14 mouse cellular contexts compared by ENCODE assay signal in the genomic region with DNA sequence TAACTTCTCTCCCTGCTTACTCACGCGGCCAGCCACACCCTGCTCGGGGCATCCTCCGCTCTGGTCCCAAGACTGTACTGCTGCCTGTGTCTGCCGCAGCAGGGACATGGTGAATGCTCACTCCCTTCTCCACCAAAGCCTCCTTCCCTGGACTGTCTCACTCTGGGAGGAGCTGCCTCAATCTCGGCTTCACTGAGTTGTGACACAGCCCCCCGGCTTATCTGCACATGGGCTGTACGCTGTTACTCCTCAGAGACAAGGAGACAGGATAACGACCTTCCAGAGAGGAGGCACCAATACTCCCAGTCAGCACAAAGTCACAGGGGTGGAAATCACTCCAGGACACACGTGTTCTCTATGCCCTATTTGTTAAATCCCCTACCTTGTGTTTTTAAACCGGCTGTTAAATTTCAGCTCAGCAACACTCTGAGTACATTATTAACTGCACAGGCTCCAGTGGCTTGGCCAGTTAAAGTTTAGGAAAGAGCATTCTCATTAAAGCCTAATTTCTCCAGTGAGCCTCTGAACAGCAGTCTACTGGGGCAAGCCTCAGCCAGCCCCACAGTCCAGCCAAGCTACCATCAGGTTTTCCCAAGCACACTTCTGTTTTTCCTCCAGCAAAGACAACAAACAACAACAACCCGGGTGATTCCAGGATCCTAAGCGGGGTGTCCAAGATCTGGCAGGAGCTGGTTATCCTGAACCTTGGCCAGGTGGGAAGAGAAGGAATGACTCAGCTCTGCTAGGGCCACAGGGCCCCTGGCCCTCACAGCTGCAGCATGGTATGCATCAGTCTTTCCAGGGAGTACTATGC. TPM values are rescaled to one million over a fixed set of nuclear protein-coding genes. Genes with fewer than 3 reads are reported as not detected.
DNase-seq lines count a peak whose midpoint lies in the region; ATAC-seq and TF ChIP-seq lines count a peak whose summit lies in the region.
"Had no signal": no experiment of that assay in that cellular context is flagged by ENCODE, and none has a peak within 500 bp of the region (broad histone marks: within the 10 kb centered on the region; RNA-seq: fewer than 3 reads in every experiment).

No protein-coding gene starts in this region.

- no peaks in the 10 kb centered on the region for H3K36me3 ChIP-seq in heart, embryonic 16.5 days (ENCODE audit: control insufficient read depth, insufficient read depth)
- H3K36me3 ChIP-seq in intestine, embryonic 14.5 days (ENCODE audit: control insufficient read depth, insufficient read depth, low read length) = no peaks in the 10 kb centered on the region
- no peaks in the 10 kb centered on the region for H3K36me3 ChIP-seq in lung, postnatal 0 days (ENCODE audit: insufficient read depth, low read length)
- H3K36me3 ChIP-seq: embryonic facial prominence, embryonic 13.5 days; forebrain, embryonic 12.5 days; liver, embryonic 15.5 days had no signal

- peak overlapping the region; percentile 6; the same call in 1 of the 2 replicates for H3K4me2 ChIP-seq in heart, embryonic 16.5 days (ENCODE audit: low read depth, low read length)
- no peak overlapping the region for H3K4me2 ChIP-seq in intestine, embryonic 14.5 days (ENCODE audit: low read length)
- H3K4me2 ChIP-seq in lung, postnatal 0 days (replicated peaks; ENCODE audit: low read depth, low read length) = no peak overlapping the region
- H3K4me2 ChIP-seq: embryonic facial prominence, embryonic 13.5 days; forebrain, embryonic 12.5 days; liver, embryonic 15.5 days had no signal

- no peak for TF ChIP-seq CTCF in lung, postnatal 0 days (IDR thresholded peaks at IDR 0.05)

- whole genome bisulfite sequencing in heart, embryonic 16.5 days = 26% methylated on average over 13 of the region's 13 CpGs
- WGBS in intestine, embryonic 14.5 days = 35% methylated on average over 13 of the region's 13 CpGs
- WGBS in lung, postnatal 0 days = 42% methylated on average over 13 of the region's 13 CpGs

- H3K9me3 ChIP-seq in heart, embryonic 16.5 days (replicated peaks; ENCODE audit: control insufficient read depth, low read length) = no peaks in the 10 kb centered on the region
- no peaks in the 10 kb centered on the region for H3K9me3 ChIP-seq in intestine, embryonic 14.5 days (ENCODE audit: control insufficient read depth, low read length)
- H3K9me3 ChIP-seq in lung, postnatal 0 days (ENCODE audit: low read length) = no peaks in the 10 kb centered on the region
- H3K9me3 ChIP-seq: embryonic facial prominence, embryonic 13.5 days; liver, embryonic 15.5 days had no signal

- no peak for TF ChIP-seq EP300 in lung, postnatal 0 days (IDR thresholded peaks at IDR 0.05)

- H3K27ac ChIP-seq in heart, embryonic 16.5 days (ENCODE audit: low read length) = no peak overlapping the region
- no peak overlapping the region; the same call in 1 of the 2 replicates for H3K27ac ChIP-seq in intestine, embryonic 14.5 days (ENCODE audit: low read depth)
- H3K27ac ChIP-seq in lung, postnatal 0 days (ENCODE audit: low read length) = no peak overlapping the region
- H3K27ac ChIP-seq: embryonic facial prominence, embryonic 13.5 days; forebrain, embryonic 12.5 days; layer of hippocampus, adult 2 months; liver, embryonic 15.5 days had no signal

- peaks cover 9% of the 10 kb centered on the region for H3K4me1 ChIP-seq in heart, embryonic 16.5 days (ENCODE audit: control insufficient read depth, insufficient read depth, low read length)
- H3K4me1 ChIP-seq in intestine, embryonic 14.5 days (replicated peaks; ENCODE audit: control insufficient read depth, insufficient read depth, low read length) = peaks cover 13% of the 10 kb centered on the region; the same call in 1 of the 2 replicates
- no peaks in the 10 kb centered on the region for H3K4me1 ChIP-seq in lung, postnatal 0 days (ENCODE audit: insufficient read depth, low read depth, low read length)

- DNase-seq in heart, adult 18-20 months = no peak
- DNase-seq in intestine, embryonic 14.5 days (ENCODE audit: low spot score) = no peak
- DNase-seq in kidney, adult 18-20 months = peak; percentile 78
- DNase-seq in kidney, postnatal 36 days = peak; percentile 65 to 90
- no peak for DNase-seq in left cerebral cortex, adult 18-20 months (ENCODE audit: low spot score in 2 of 2)
- no peak for DNase-seq in lung, postnatal 0 days (ENCODE audit: low spot score)
- no peak for DNase-seq in frontal cortex, postnatal 10 days (ENCODE audit: low spot score in 2 of 2)
- DNase-seq: cerebellum, postnatal 25 days had no signal

- 0 out of 2 replicates have a peak, but pooled peaks have one; percentile 46 for ATAC-seq in heart, embryonic 16.5 days (replicated peaks; ENCODE audit: extremely low read depth, insufficient read depth, low FRiP score)
- peak; percentile 63 for ATAC-seq in intestine, embryonic 14.5 days (replicated peaks; ENCODE audit: low FRiP score, low TSS enrichment, low read depth)
- ATAC-seq in lung, postnatal 0 days = no peak
- ATAC-seq: CD4-positive, CD25-positive, alpha-beta regulatory T cell, adult 4 months had no signal

- no peaks in the 10 kb centered on the region for H3K27me3 ChIP-seq in heart, embryonic 16.5 days (ENCODE audit: control insufficient read depth, insufficient read depth, low read length)
- no peaks in the 10 kb centered on the region for H3K27me3 ChIP-seq in intestine, embryonic 14.5 days (replicated peaks; ENCODE audit: control insufficient read depth, insufficient read depth, low read length)
- H3K27me3 ChIP-seq in lung, postnatal 0 days (replicated peaks; ENCODE audit: insufficient read depth, low read length) = no peaks in the 10 kb centered on the region
- H3K27me3 ChIP-seq: embryonic facial prominence, embryonic 13.5 days; forebrain, embryonic 12.5 days; liver, embryonic 15.5 days had no signal

- no peak overlapping the region for H3K4me3 ChIP-seq in heart, embryonic 16.5 days (ENCODE audit: low read length)
- no peak overlapping the region for H3K4me3 ChIP-seq in intestine, embryonic 14.5 days (ENCODE audit: low read depth, low read length)
- no peak overlapping the region for H3K4me3 ChIP-seq in lung, postnatal 0 days (ENCODE audit: low read depth, low read length)
- H3K4me3 ChIP-seq: embryonic facial prominence, embryonic 13.5 days; forebrain, embryonic 12.5 days; layer of hippocampus, adult 2 months; liver, embryonic 15.5 days had no signal

- H3K9ac ChIP-seq in heart, embryonic 16.5 days (ENCODE audit: low read length) = 0 out of 2 replicates have a peak overlapping the region, but pooled peaks have one; percentile 38
- no peak overlapping the region for H3K9ac ChIP-seq in intestine, embryonic 14.5 days (ENCODE audit: low read length)
- H3K9ac ChIP-seq in lung, postnatal 0 days (replicated peaks; ENCODE audit: low read depth) = no peak overlapping the region
- H3K9ac ChIP-seq: embryonic facial prominence, embryonic 13.5 days; forebrain, embryonic 12.5 days; liver, embryonic 15.5 days had no signal

RNA-seq across cellular contexts. Expression of a gene that starts 39.9 kb away (rescaled TPM):
- 40.9 and 44.5 TPM in 2 replicates for polyA plus RNA-seq in heart, embryonic 16.5 days (2015; fragmentation: Nextera tagmentation; extraction: Ambion mirVana)
- total RNA-seq in heart, adult 18-20 months (2021) = 1 to 10 TPM; 5.1 to 5.3 TPM
- polyA plus RNA-seq in intestine, embryonic 14.5 days (2014; fragmentation: Nextera tagmentation; extraction: Ambion mirVana) = 10.7 and 10.8 TPM in 2 replicates
- 10 to 100 TPM; 18.7 to 21.5 TPM for total RNA-seq in left cerebral cortex, adult 18-20 months (2021)
- 5.7 and 7.0 TPM in 2 replicates for polyA plus RNA-seq in lung, postnatal 0 days (2015; fragmentation: Nextera tagmentation; extraction: Ambion mirVana)

Comparison
In these comparisons a context has a peak if more than half of its experiments do, and no peak if none do; other contexts are left out.
1. DNase-seq: peak in kidney, adult 18-20 months (single experiment) and kidney, postnatal 36 days (2 of 2); none in heart, adult 18-20 months (0 of 2), intestine, embryonic 14.5 days (single experiment), left cerebral cortex, adult 18-20 months (0 of 2), lung, postnatal 0 days (single experiment) and frontal cortex, postnatal 10 days (0 of 2).